Mouse (Mus musculus): ENCODE measurements around the gene H2al1n.
A peak's percentile ranks its signal among the peaks of the same experiment; 100 is the strongest.
"Not testable (repeated sequence)": the region's sequence is repeated elsewhere in the genome, so short reads cannot be mapped to it uniquely, and the experiment has no call there.

H2al1n gene

GRCm38 (mm10) chrX:14210848-14211247, at the start of gene H2al1n:
TSS of gene H2al1n (plus strand) at chrX:14211148.
- not testable (repeated sequence) for DNase-seq (ENCODE audit: low read depth, low spot score)

- no peak for DNase-seq (ENCODE audit: low read depth, low spot score)
Measured at GRCm38 (mm10) chrX:14199284-14199683, 11.7 kb upstream of the H2al1n start.

GRCm38 (mm10) chrX:14206112-14206875, 4.7 kb upstream of the H2al1n start:
- peak; percentile 56 for DNase-seq (ENCODE audit: low read depth, low spot score)

GRCm38 (mm10) chrX:14229218-14229617, 18.3 kb downstream of the H2al1n start:
- peak; percentile 30 for DNase-seq (ENCODE audit: low read depth, low spot score)

- peak; percentile 53 for DNase-seq (ENCODE audit: low read depth, low spot score)
Measured at GRCm38 (mm10) chrX:14259597-14260239, 48.8 kb downstream of the H2al1n start.

Data from brain, adult 2 months (tissue).